Mouse (Mus musculus): ENCODE data around the gene Txlng.

- no peak for TF ChIP-seq POLR2A (IDR thresholded peaks at IDR 0.05; ENCODE audit: low read depth, low read length)
- 0 out of 2 replicates have a peak, but pooled peaks have one; percentile 21 for TF ChIP-seq CTCF (conservative IDR thresholded peaks at IDR 0.05; ENCODE audit: insufficient read depth, insufficient read length, low read depth, low read length)
Measured at GRCm38 (mm10) chrX:162800371-162800770, 28.9 kb downstream of the Txlng start.
